In the genomic region with DNA sequence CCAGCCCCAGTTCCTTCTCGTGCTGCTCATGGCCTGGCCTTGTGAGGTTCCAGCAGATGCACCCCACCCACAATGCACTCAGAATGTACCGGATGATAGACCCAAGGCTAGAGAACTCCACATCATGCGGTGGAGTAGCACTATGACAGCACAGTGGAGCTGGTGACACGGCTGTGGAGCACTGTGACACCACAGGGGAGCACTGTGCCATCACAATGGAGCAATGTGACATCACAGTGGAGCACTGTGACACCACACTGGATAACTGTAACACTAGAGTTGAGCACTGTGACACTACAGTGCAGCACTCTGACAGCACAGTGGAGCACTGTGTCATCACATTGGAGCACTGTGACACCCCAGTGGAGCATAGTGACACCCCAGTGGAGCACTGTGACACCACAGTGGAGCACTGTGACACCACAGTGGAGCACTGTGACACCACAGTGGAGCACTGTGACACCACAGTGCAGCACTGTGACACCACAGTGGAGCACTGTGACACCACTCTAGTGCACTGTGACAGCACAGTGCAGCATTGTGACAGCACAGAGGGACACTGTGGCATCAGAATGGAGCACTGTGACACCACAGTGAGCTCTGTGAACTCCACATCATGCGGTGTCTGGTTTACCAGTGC, we compare ENCODE assay signal across 10 mouse cellular contexts.
A peak's percentile ranks its signal among the peaks of the same experiment; 100 is the strongest.
DNase-seq lines count a peak whose midpoint lies in the region; ATAC-seq and TF ChIP-seq lines count a peak whose summit lies in the region.
"Had no signal": no experiment of that assay in that cellular context is flagged by ENCODE, and none has a peak within 500 bp of the region (broad histone marks: within the 10 kb centered on the region; RNA-seq: fewer than 3 reads in every experiment).

No protein-coding gene starts in this region.

- peak; percentile 85 for ATAC-seq in heart, postnatal 0 days (ENCODE audit: insufficient read depth, low read depth)
- peak; percentile 82 for ATAC-seq in erythroblast, adult 5-6 weeks (replicated peaks; ENCODE audit: low FRiP score, poor library complexity, severe bottlenecking)
- ATAC-seq in intestine, embryonic 14.5 days (replicated peaks; ENCODE audit: low FRiP score, low TSS enrichment, low read depth), result peak; percentile 93
- peak; percentile 86 for ATAC-seq in midbrain, embryonic 15.5 days (replicated peaks)

- intact Hi-C loops in heart, postnatal 10 days (cut with DNase I), result no loop called here

- no peaks in the 10 kb centered on the region for H3K36me3 ChIP-seq in heart, postnatal 0 days (replicated peaks; ENCODE audit: control insufficient read depth, insufficient read depth, low read length)
- no peaks in the 10 kb centered on the region for H3K36me3 ChIP-seq in intestine, embryonic 14.5 days (ENCODE audit: control insufficient read depth, insufficient read depth, low read length)
- no peaks in the 10 kb centered on the region for H3K36me3 ChIP-seq in midbrain, embryonic 15.5 days (replicated peaks)

- TF ChIP-seq CTCF in heart, postnatal 0 days (IDR thresholded peaks at IDR 0.05; ENCODE audit: low read depth), result no peak

- no peaks in the 10 kb centered on the region for H3K27me3 ChIP-seq in heart, postnatal 0 days (ENCODE audit: control insufficient read depth, insufficient read depth, low read length)
- no peaks in the 10 kb centered on the region for H3K27me3 ChIP-seq in intestine, embryonic 14.5 days (replicated peaks; ENCODE audit: control insufficient read depth, insufficient read depth, low read length)
- no peaks in the 10 kb centered on the region for H3K27me3 ChIP-seq in midbrain, embryonic 15.5 days (replicated peaks)

- H3K9me3 ChIP-seq in heart, postnatal 0 days (replicated peaks; ENCODE audit: control insufficient read depth, low read length), result no peaks in the 10 kb centered on the region
- no peaks in the 10 kb centered on the region for H3K9me3 ChIP-seq in intestine, embryonic 14.5 days (ENCODE audit: control insufficient read depth, low read length)
- H3K9me3 ChIP-seq in midbrain, embryonic 15.5 days, result no peaks in the 10 kb centered on the region

- 88% methylated on average over 5 of the region's 5 CpGs for WGBS in heart, postnatal 0 days
- 89% methylated on average over 5 of the region's 5 CpGs for WGBS in intestine, embryonic 14.5 days
- 81% methylated on average over 5 of the region's 5 CpGs for WGBS in midbrain, embryonic 15.5 days

- TF ChIP-seq EP300 in heart, postnatal 0 days (IDR thresholded peaks at IDR 0.05; ENCODE audit: low read depth), result no peak

- 0 out of 2 replicates have a peak, but pooled peaks cover 3% of the 10 kb centered on the region for H3K4me1 ChIP-seq in heart, postnatal 0 days (ENCODE audit: control insufficient read depth, insufficient read depth)
- no peaks in the 10 kb centered on the region for H3K4me1 ChIP-seq in intestine, embryonic 14.5 days (replicated peaks; ENCODE audit: control insufficient read depth, insufficient read depth, low read length)
- H3K4me1 ChIP-seq in midbrain, embryonic 15.5 days, result peaks cover 11% of the 10 kb centered on the region

- no peak overlapping the region for H3K4me2 ChIP-seq in heart, postnatal 0 days (ENCODE audit: low read depth, low read length)
- no peak overlapping the region for H3K4me2 ChIP-seq in intestine, embryonic 14.5 days (ENCODE audit: low read length)
- H3K4me2 ChIP-seq in midbrain, embryonic 15.5 days, result no peak overlapping the region

- no peak for DNase-seq in heart, postnatal 0 days (ENCODE audit: low spot score)
- no peak for DNase-seq in heart, postnatal 10 days
- no peak for DNase-seq in intestine, embryonic 14.5 days (ENCODE audit: low spot score)
- DNase-seq in cerebellum, postnatal 10 days, result no peak
- DNase-seq in B cell, adult 2 months, result no peak
- no peak for DNase-seq in kidney, postnatal 4 days
- DNase-seq: gastrocnemius, postnatal 10 days; lung, adult 18-20 months had no signal

- H3K4me3 ChIP-seq in heart, postnatal 0 days (ENCODE audit: low read depth, low read length), result no peak overlapping the region
- H3K4me3 ChIP-seq in intestine, embryonic 14.5 days (ENCODE audit: low read depth, low read length), result no peak overlapping the region
- H3K4me3 ChIP-seq in midbrain, embryonic 15.5 days, result no peak overlapping the region

- H3K27ac ChIP-seq in heart, postnatal 0 days (ENCODE audit: low read depth), result no peak overlapping the region
- no peak overlapping the region for H3K27ac ChIP-seq in intestine, embryonic 14.5 days (ENCODE audit: low read depth)
- no peak overlapping the region for H3K27ac ChIP-seq in midbrain, embryonic 15.5 days

- H3K9ac ChIP-seq in heart, postnatal 0 days (replicated peaks; ENCODE audit: low read depth, low read length), result no peak overlapping the region
- no peak overlapping the region for H3K9ac ChIP-seq in intestine, embryonic 14.5 days (ENCODE audit: low read length)
- no peak overlapping the region for H3K9ac ChIP-seq in midbrain, embryonic 15.5 days
